Mouse (Mus musculus) megakaryocyte, adult 5-6 weeks (primary cell): ENCODE measurements around the gene Slc2a3. TPM values are rescaled to one million over a fixed set of nuclear protein-coding genes. Genes with fewer than 3 reads are reported as not detected.
"Not testable (repeated sequence)": the region's sequence is repeated elsewhere in the genome, so short reads cannot be mapped to it uniquely, and the experiment has no call there.

Experiments used
- ATAC-seq: 2 replicates; pipeline ENCODE4 v1.8.0; 2016; ENCODE audit warnings: mild to moderate bottlenecking, inconsistent platforms; ENCODE audit not compliant: poor library complexity, severe bottlenecking
- total RNA-seq, 2 experiments: library from RNA; stranded (forward) in 1 of 2; stranded (reverse) in 1 of 2; fragments of 153-499, 151-499 nt in 1 of 2; fragments of 221-1000, 200-1000 nt in 1 of 2; gene quantifications; 2 replicates each; pipeline versions ENCODE4 v1.2.3 to v1.2.4; 2015 to 2017

The Slc2a3 gene
- total RNA-seq, 2 experiments from 2014 or later = 44.5 to 51.4 TPM

GRCm38 (mm10) chr6:122714707-122715365, 86.6 kb downstream of the Slc2a3 start:
- ATAC-seq = no peak

GRCm38 (mm10) chr6:122713116-122713515, 88.3 kb downstream of the Slc2a3 start:
- not testable (repeated sequence) for ATAC-seq

GRCm38 (mm10) chr6:122711455-122711854, 90.0 kb downstream of the Slc2a3 start:
- no peak for ATAC-seq

- ATAC-seq = peak; percentile 30; the same call in 1 of the 2 replicates
Measured at GRCm38 (mm10) chr6:122708826-122709225, 92.6 kb downstream of the Slc2a3 start.

GRCm38 (mm10) chr6:122707036-122707800, 94.2 kb downstream of the Slc2a3 start, which contains the start of gene Nanog:
Gene Nanog, plus strand, starts transcription at chr6:122707489.
- ATAC-seq = no peak

- no peak for ATAC-seq
Measured at GRCm38 (mm10) chr6:122706337-122706840, 95.1 kb downstream of the Slc2a3 start.

- ATAC-seq = no peak
Measured at GRCm38 (mm10) chr6:122703706-122704105, 97.7 kb downstream of the Slc2a3 start.

- ATAC-seq = no peak
Measured at GRCm38 (mm10) chr6:122703251-122703650, 98.2 kb downstream of the Slc2a3 start.

GRCm38 (mm10) chr6:122702480-122703124, 98.8 kb downstream of the Slc2a3 start:
- ATAC-seq = no peak

GRCm38 (mm10) chr6:122701816-122702215, 99.6 kb downstream of the Slc2a3 start:
- ATAC-seq = no peak

GRCm38 (mm10) chr6:122699628-122700027, 101.8 kb downstream of the Slc2a3 start:
- ATAC-seq = not testable (repeated sequence)

GRCm38 (mm10) chr6:122695398-122695797, 106.0 kb downstream of the Slc2a3 start:
- ATAC-seq = no peak

GRCm38 (mm10) chr6:122690082-122690481, 111.4 kb downstream of the Slc2a3 start:
- no peak for ATAC-seq

- no peak for ATAC-seq
Measured at GRCm38 (mm10) chr6:122689411-122690055, 111.9 kb downstream of the Slc2a3 start.

- no peak for ATAC-seq
Measured at GRCm38 (mm10) chr6:122686709-122687108, 114.7 kb downstream of the Slc2a3 start.

- no peak for ATAC-seq
Measured at GRCm38 (mm10) chr6:122682646-122683045, 118.8 kb downstream of the Slc2a3 start.

Other genes with a start within 250 kb of the Slc2a3 start
- 0.07 TPM in 1 of 2 replicates, not detected in the other for gene Aicda, start 247.8 kb downstream of the Slc2a3 start, total RNA-seq (2015)
- gene Aicda, start 247.8 kb downstream of the Slc2a3 start, total RNA-seq (2017) = not detected in 2 replicates
- gene Apobec1, start 199.2 kb downstream of the Slc2a3 start, total RNA-seq (2015) = 112 and 151 TPM in 2 replicates
- gene Apobec1, start 199.2 kb downstream of the Slc2a3 start, total RNA-seq (2017) = 78.0 and 87.4 TPM in 2 replicates
- gene Gdf3, start 191.6 kb downstream of the Slc2a3 start, total RNA-seq (2015) = 0.62 and 1.7 TPM in 2 replicates
- 0.40 TPM in 1 of 2 replicates, not detected in the other for gene Gdf3, start 191.6 kb downstream of the Slc2a3 start, total RNA-seq (2017)
- gene Dppa3, start 175.2 kb downstream of the Slc2a3 start, total RNA-seq (2015) = not detected in 2 replicates
- gene Dppa3, start 175.2 kb downstream of the Slc2a3 start, total RNA-seq (2017) = not detected in 2 replicates
- gene Nanog, start 94.2 kb downstream of the Slc2a3 start, total RNA-seq (2015) = not detected in 2 replicates
- gene Nanog, start 94.2 kb downstream of the Slc2a3 start, total RNA-seq (2017) = not detected in 2 replicates
- gene Foxj2, start 18.3 kb upstream of the Slc2a3 start, total RNA-seq (2015) = 35.6 and 43.1 TPM in 2 replicates
- 10.2 and 16.1 TPM in 2 replicates for gene Foxj2, start 18.3 kb upstream of the Slc2a3 start, total RNA-seq (2017)
- gene C3ar1, start 54.5 kb upstream of the Slc2a3 start, total RNA-seq (2015) = 4.4 and 5.3 TPM in 2 replicates
- gene C3ar1, start 54.5 kb upstream of the Slc2a3 start, total RNA-seq (2017) = 4.7 and 5.0 TPM in 2 replicates
- 33.0 and 34.4 TPM in 2 replicates for gene Necap1, start 72.8 kb upstream of the Slc2a3 start, total RNA-seq (2015)
- 24.9 and 25.9 TPM in 2 replicates for gene Necap1, start 72.8 kb upstream of the Slc2a3 start, total RNA-seq (2017)
- gene Clec4a1, start 120.2 kb upstream of the Slc2a3 start, total RNA-seq (2015) = 250 and 267 TPM in 2 replicates
- 93.7 and 94.5 TPM in 2 replicates for gene Clec4a1, start 120.2 kb upstream of the Slc2a3 start, total RNA-seq (2017)
- gene Clec4a3, start 150.9 kb upstream of the Slc2a3 start, total RNA-seq (2015) = 175 and 204 TPM in 2 replicates
- gene Clec4a3, start 150.9 kb upstream of the Slc2a3 start, total RNA-seq (2017) = 148 and 150 TPM in 2 replicates
- gene Clec4a4, start 188.7 kb upstream of the Slc2a3 start, total RNA-seq (2015) = 1.9 and 2.4 TPM in 2 replicates
- gene Clec4a4, start 188.7 kb upstream of the Slc2a3 start, total RNA-seq (2017) = 0.40 and 0.53 TPM in 2 replicates
- gene Clec4b1, start 248.3 kb upstream of the Slc2a3 start, total RNA-seq (2015) = 35.7 and 37.7 TPM in 2 replicates
- gene Clec4b1, start 248.3 kb upstream of the Slc2a3 start, total RNA-seq (2017) = 26.7 and 30.1 TPM in 2 replicates